Mouse (Mus musculus) lung, postnatal 10 days (tissue): Measurements from ENCODE around the gene Upk3a.

Experiments used
- DNase-seq: peaks from one replicate; pipeline ENCODE4 v3.0.0; 2021

Gene Upk3a

GRCm38 (mm10) chr15:85054098-85054497, 37.2 kb downstream of the Upk3a start:
- no peak for DNase-seq

GRCm38 (mm10) chr15:85055186-85055585, 38.2 kb downstream of the Upk3a start:
- DNase-seq, result no peak

- DNase-seq, result no peak
These were observed 46.5 kb downstream of the Upk3a start for GRCm38 (mm10) chr15:85063421-85063820.

- peak; percentile 65 for DNase-seq
These were observed 53.6 kb downstream of the Upk3a start for GRCm38 (mm10) chr15:85070561-85070960.
